Mouse (Mus musculus): ENCODE measurements at regions not wholly inside any gene's neighbourhood (a gene's known extent, or its start where the extent isn't known, plus 50 kb on each side); places are given as distances from the start of the nearest gene placed in this dataset.

DNA sequence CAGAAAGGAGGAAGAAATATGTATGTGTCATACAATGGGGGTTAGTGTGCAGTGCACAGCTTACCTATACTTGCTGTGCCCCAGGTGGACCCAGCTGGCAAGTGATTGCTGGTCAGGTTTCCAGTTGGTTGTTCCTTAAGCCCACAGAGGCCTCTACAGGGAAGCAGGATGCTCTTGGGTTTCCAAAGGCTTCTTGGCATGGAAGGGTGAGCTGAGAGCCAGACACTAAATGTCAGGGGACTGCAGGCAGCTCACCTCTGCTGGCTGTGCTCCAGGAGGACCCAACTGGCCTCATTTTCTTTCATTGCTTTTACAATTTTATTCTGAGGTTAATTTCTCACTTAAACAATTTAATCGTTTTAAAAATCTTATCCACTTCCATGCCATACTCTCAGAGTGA, 108.1 kb downstream of the Gm10184 start:
- Histone ChIP-seq H3K4me1 (replicated peaks) (no peaks in the 10 kb centered on the region), H3K27me3 (no peaks in the 10 kb centered on the region), H3K36me3 (no peaks in the 10 kb centered on the region), H3K4me2 (no peak overlapping the region), H3K9ac (no peak overlapping the region), H3K27ac (no peak overlapping the region), H3K9me3 (no peaks in the 10 kb centered on the region), H3K4me3 (no peak overlapping the region)
- 84% methylated on average over 1 of the region's 1 CpGs for WGBS
- ATAC-seq (ENCODE audit: low FRiP score): no peak

GRCm38 (mm10) chr17:89777570-89777969, 132.7 kb downstream of the Gm10184 start:
- H3K27ac ChIP-seq: no peak overlapping the region
- H3K4me2 ChIP-seq: no peak overlapping the region
- no peak overlapping the region for H3K4me3 ChIP-seq
- ATAC-seq (ENCODE audit: low FRiP score): no peak
- no peaks in the 10 kb centered on the region for H3K9me3 ChIP-seq
- H3K27me3 ChIP-seq: no peaks in the 10 kb centered on the region
- H3K36me3 ChIP-seq: no peaks in the 10 kb centered on the region
- 86% methylated on average over 3 of the region's 3 CpGs for WGBS
- no peak overlapping the region for H3K9ac ChIP-seq
- H3K4me1 ChIP-seq (replicated peaks): no peaks in the 10 kb centered on the region

GRCm38 (mm10) chr17:89766229-89766875, 143.9 kb downstream of the Gm10184 start:
- H3K4me2 ChIP-seq: no peak overlapping the region
- no peak overlapping the region for H3K9ac ChIP-seq
- no peaks in the 10 kb centered on the region for H3K4me1 ChIP-seq (replicated peaks)
- H3K27ac ChIP-seq: no peak overlapping the region
- 100% methylated on average over 1 of the region's 1 CpGs for WGBS
- no peak for ATAC-seq (ENCODE audit: low FRiP score)
- H3K9me3 ChIP-seq: no peaks in the 10 kb centered on the region
- H3K4me3 ChIP-seq: no peak overlapping the region
- H3K27me3 ChIP-seq: no peaks in the 10 kb centered on the region
- H3K36me3 ChIP-seq: no peaks in the 10 kb centered on the region

DNA sequence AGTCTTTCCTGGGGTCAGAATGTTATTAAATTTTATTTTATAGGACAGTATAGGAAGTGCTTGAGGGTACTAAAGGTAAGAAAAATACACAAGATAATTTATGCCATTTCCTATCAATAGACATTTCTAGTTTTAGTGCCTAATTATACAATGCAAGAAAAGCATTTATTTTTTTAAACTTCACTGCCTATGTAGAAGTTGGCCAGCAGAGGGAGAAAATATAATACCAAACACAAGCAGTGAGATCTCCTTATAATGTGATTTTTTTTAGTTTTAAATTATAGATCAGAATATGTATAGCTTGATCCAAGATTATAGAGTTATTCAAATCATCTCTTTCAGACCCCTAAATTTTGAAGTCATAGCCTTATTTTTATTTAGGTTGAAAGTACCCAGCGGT, 172.8 kb downstream of the Gm10184 start:
- no peaks in the 10 kb centered on the region for H3K36me3 ChIP-seq
- 95% methylated on average over 1 of the region's 1 CpGs for WGBS
- no peak overlapping the region for H3K9ac ChIP-seq
- no peaks in the 10 kb centered on the region for H3K4me1 ChIP-seq (replicated peaks)
- no peaks in the 10 kb centered on the region for H3K9me3 ChIP-seq
- ATAC-seq (ENCODE audit: low FRiP score): no peak
- no peak overlapping the region for H3K27ac ChIP-seq
- no peak overlapping the region for H3K4me2 ChIP-seq
- no peak overlapping the region for H3K4me3 ChIP-seq
- H3K27me3 ChIP-seq: no peaks in the 10 kb centered on the region

GRCm38 (mm10) chr17:89725534-89725933, 184.7 kb downstream of the Gm10184 start:
- ATAC-seq (ENCODE audit: low FRiP score): no peak
- no peak overlapping the region for H3K4me2 ChIP-seq
- no peaks in the 10 kb centered on the region for H3K36me3 ChIP-seq
- H3K27ac ChIP-seq: no peak overlapping the region
- H3K27me3 ChIP-seq: no peaks in the 10 kb centered on the region
- H3K4me1 ChIP-seq (replicated peaks): no peaks in the 10 kb centered on the region
- 64% methylated on average over 3 of the region's 3 CpGs for WGBS
- H3K9me3 ChIP-seq: no peaks in the 10 kb centered on the region
- no peak overlapping the region for H3K9ac ChIP-seq
- no peak overlapping the region for H3K4me3 ChIP-seq

DNA sequence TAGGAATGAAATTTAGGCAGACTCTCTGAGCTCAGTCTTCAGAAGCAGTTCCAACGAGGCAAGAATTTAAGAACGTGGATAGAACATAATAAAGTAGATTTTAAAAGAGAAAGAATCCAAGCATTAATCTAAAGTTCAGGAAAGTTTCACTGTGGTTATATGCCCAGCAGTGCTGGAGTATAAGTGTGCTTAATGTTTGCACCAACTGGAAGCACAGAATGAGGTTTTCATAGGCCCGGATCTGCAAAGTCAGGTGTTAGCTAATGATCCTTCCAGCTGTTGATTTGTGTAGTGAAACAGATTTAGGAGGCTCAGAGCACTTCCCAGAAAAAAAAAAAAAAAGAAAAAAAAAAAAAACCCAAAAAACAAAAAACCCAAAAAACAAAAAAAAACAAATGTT, 228.5 kb downstream of the Gm10184 start:
- Histone ChIP-seq H3K4me1 (replicated peaks) (no peaks in the 10 kb centered on the region), H3K4me2 (no peak overlapping the region), H3K36me3 (no peaks in the 10 kb centered on the region), H3K9me3 (no peaks in the 10 kb centered on the region), H3K27ac (no peak overlapping the region), H3K4me3 (no peak overlapping the region), H3K9ac (no peak overlapping the region), H3K27me3 (no peaks in the 10 kb centered on the region)
- WGBS: 74% methylated on average over 3 of the region's 3 CpGs
- ATAC-seq (ENCODE audit: low FRiP score): no peak

GRCm38 (mm10) chr17:89658326-89658725, 251.9 kb downstream of the Gm10184 start:
- no peaks in the 10 kb centered on the region for H3K27me3 ChIP-seq
- no peak overlapping the region for H3K4me2 ChIP-seq
- H3K4me3 ChIP-seq: no peak overlapping the region
- no peaks in the 10 kb centered on the region for H3K36me3 ChIP-seq
- 29% methylated on average over 4 of the region's 4 CpGs for WGBS
- H3K9me3 ChIP-seq: no peaks in the 10 kb centered on the region
- no peak overlapping the region for H3K27ac ChIP-seq
- no peaks in the 10 kb centered on the region for H3K4me1 ChIP-seq (replicated peaks)
- ATAC-seq (ENCODE audit: low FRiP score): no peak
- H3K9ac ChIP-seq: no peak overlapping the region

GRCm38 (mm10) chr17:89656211-89656610, 254.0 kb downstream of the Gm10184 start:
- no peaks in the 10 kb centered on the region for H3K27me3 ChIP-seq
- no peaks in the 10 kb centered on the region for H3K4me1 ChIP-seq (replicated peaks)
- no peak overlapping the region for H3K9ac ChIP-seq
- ATAC-seq (ENCODE audit: low FRiP score): no peak
- H3K27ac ChIP-seq: no peak overlapping the region
- no peak overlapping the region for H3K4me3 ChIP-seq
- no peaks in the 10 kb centered on the region for H3K9me3 ChIP-seq
- 93% methylated on average over 4 of the region's 4 CpGs for WGBS
- no peaks in the 10 kb centered on the region for H3K36me3 ChIP-seq
- no peak overlapping the region for H3K4me2 ChIP-seq

GRCm38 (mm10) chr17:89654089-89654813, 256.0 kb downstream of the Gm10184 start:
- ATAC-seq (ENCODE audit: low FRiP score): peak; percentile 73
- H3K9me3 ChIP-seq: no peaks in the 10 kb centered on the region
- 74% methylated on average over 5 of the region's 5 CpGs for WGBS
- H3K4me2 ChIP-seq: no peak overlapping the region
- H3K9ac ChIP-seq: no peak overlapping the region
- H3K4me3 ChIP-seq: no peak overlapping the region
- no peak overlapping the region for H3K27ac ChIP-seq
- no peaks in the 10 kb centered on the region for H3K4me1 ChIP-seq (replicated peaks)
- H3K36me3 ChIP-seq: no peaks in the 10 kb centered on the region
- no peaks in the 10 kb centered on the region for H3K27me3 ChIP-seq

GRCm38 (mm10) chr17:89646000-89646399, 264.2 kb downstream of the Gm10184 start:
- no peaks in the 10 kb centered on the region for H3K36me3 ChIP-seq
- H3K4me1 ChIP-seq (replicated peaks): no peaks in the 10 kb centered on the region
- ATAC-seq (ENCODE audit: low FRiP score): no peak
- WGBS: 75% methylated on average over 1 of the region's 1 CpGs
- no peak overlapping the region for H3K4me2 ChIP-seq
- no peaks in the 10 kb centered on the region for H3K9me3 ChIP-seq
- H3K4me3 ChIP-seq: no peak overlapping the region
- H3K27me3 ChIP-seq: no peaks in the 10 kb centered on the region
- H3K9ac ChIP-seq: no peak overlapping the region
- no peak overlapping the region for H3K27ac ChIP-seq

All from hindbrain, embryonic 13.5 days (tissue).